Mouse (Mus musculus) liver, adult 2 months (tissue): ENCODE measurements around the gene Large2.

Experiments used
- CTCF ChIP-seq: fragments of 200-500 bp; IDR thresholded peaks from 2 replicates; pipeline ENCODE4 v1.5.1; 2011; ENCODE audit warnings: low read depth, low read length, control low read depth
- POLR2A ChIP-seq: fragments of 200-500 bp; IDR thresholded peaks from 2 replicates; pipeline ENCODE4 v1.6.1; 2011; ENCODE audit warnings: low read length, control low read depth; ENCODE audit not compliant: insufficient read depth; ENCODE audit errors: extremely low read depth

DNA sequence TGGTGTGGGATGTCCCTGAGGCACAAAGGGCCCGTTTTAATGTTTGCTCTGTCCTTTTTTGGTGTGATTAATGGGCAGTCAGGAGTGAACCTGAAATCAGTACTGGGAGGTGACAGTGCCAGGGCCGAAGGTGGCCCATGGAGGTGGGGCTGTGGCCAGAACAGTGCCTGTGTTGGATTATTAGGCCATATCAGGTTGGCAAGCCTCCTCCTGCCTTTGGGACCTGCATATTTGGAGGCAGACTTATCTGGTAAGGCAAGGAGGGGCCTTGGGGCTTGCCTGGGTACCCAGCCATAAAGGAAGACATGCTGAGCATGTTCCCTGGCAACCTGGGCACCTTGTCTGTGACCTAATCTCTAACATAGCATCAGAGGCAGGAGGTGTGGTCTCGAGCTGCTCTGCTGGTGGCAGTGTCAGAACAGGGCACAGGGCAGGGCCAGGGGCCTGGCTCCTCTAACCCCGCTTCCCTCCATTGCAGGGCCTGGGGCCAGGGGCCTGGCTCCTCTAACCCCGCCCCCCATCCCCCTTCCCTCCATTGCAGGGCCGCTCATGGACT is 5.9 kb upstream of the Large2 start:
- TF ChIP-seq CTCF (no peak), POLR2A (no peak)
